Mouse (Mus musculus): ENCODE data around the gene Rasip1. TPM values are rescaled to one million over a fixed set of nuclear protein-coding genes. Genes with fewer than 3 reads are reported as not detected.

The Rasip1 gene
- 17.2 and 18.3 TPM in 2 replicates for polyA plus RNA-seq (2014; fragmentation: Nextera tagmentation; extraction: Ambion mirVana)

- no peak for ATAC-seq (ENCODE audit: low FRiP score)
- H3K4me1 ChIP-seq (replicated peaks; ENCODE audit: control insufficient read depth, insufficient read depth, low read length), result peaks cover 7% of the 10 kb centered on the region; the same call in 1 of the 2 replicates
- 86% methylated on average over 9 of the region's 9 CpGs for WGBS
These were observed at the start of gene Rasip1 for GRCm38 (mm10) chr7:45627261-45627660. Rasip1 (plus strand) TSS chr7:45627488.

DNA sequence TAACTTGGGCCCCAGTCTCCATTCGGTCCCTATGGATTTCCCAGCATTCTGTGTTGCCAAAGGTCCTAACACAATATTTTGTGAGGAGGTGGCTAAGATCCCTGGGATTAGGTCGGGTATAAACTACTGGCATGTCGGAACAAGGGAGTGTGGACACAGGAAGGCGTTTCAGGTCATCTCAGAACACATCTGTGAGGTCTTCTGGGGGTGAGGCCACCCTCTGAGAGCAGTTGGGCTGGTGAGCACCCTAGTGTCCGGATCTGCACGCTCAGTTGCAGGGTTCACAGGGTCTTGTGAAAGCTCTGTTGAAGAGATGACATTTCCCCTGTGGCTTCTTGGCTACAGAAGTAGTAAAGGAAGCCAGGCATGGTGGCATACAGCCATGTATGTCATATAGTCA lies 41.4 kb upstream of the Rasip1 start:
- Histone ChIP-seq H3K36me3 (replicated peaks; ENCODE audit: control insufficient read depth, insufficient read depth) (peaks cover 13% of the 10 kb centered on the region), H3K4me1 (replicated peaks; ENCODE audit: control insufficient read depth, insufficient read depth, low read length) (no peaks in the 10 kb centered on the region; the same call in 1 of the 2 replicates), H3K4me2 (replicated peaks) (no peak overlapping the region), H3K9ac (no peak overlapping the region), H3K9me3 (ENCODE audit: control insufficient read depth, low read length) (no peaks in the 10 kb centered on the region), H3K27me3 (ENCODE audit: control insufficient read depth, insufficient read depth, low read length) (no peaks in the 10 kb centered on the region), H3K4me3 (replicated peaks; ENCODE audit: low read length) (no peak overlapping the region), H3K27ac (no peak overlapping the region)
- DNase-seq (ENCODE audit: low spot score) (no peak), ATAC-seq (ENCODE audit: low FRiP score) (no peak)
- 93% methylated on average over 6 of the region's 6 CpGs for WGBS

More at GRCm38 (mm10) chr7:45627261-45627660, at the start of gene Rasip1:
- H3K27me3 ChIP-seq (ENCODE audit: control insufficient read depth, insufficient read depth, low read length), result peaks cover 2% of the 10 kb centered on the region; the same call in 1 of the 2 replicates
- no peaks in the 10 kb centered on the region for H3K9me3 ChIP-seq (ENCODE audit: control insufficient read depth, low read length)
- H3K36me3 ChIP-seq (replicated peaks; ENCODE audit: control insufficient read depth, insufficient read depth), result no peaks in the 10 kb centered on the region
- H3K4me3 ChIP-seq (replicated peaks; ENCODE audit: low read length), result peak within 1 kb of the TSS; percentile 53
- H3K9ac ChIP-seq, result peak within 1 kb of the TSS; percentile 88
- DNase-seq (ENCODE audit: low spot score), result no peak
- peak within 1 kb of the TSS; percentile 99 for H3K4me2 ChIP-seq (replicated peaks)
- H3K27ac ChIP-seq, result peak within 1 kb of the TSS; percentile 91

- Histone ChIP-seq H3K4me2 (replicated peaks) (no peak overlapping the region), H3K9ac (no peak overlapping the region), H3K4me3 (replicated peaks; ENCODE audit: low read length) (no peak overlapping the region), H3K36me3 (replicated peaks; ENCODE audit: control insufficient read depth, insufficient read depth) (peaks cover 9% of the 10 kb centered on the region), H3K9me3 (ENCODE audit: control insufficient read depth, low read length) (no peaks in the 10 kb centered on the region), H3K27ac (no peak overlapping the region), H3K27me3 (ENCODE audit: control insufficient read depth, insufficient read depth, low read length) (no peaks in the 10 kb centered on the region), H3K4me1 (replicated peaks; ENCODE audit: control insufficient read depth, insufficient read depth, low read length) (no peaks in the 10 kb centered on the region; the same call in 1 of the 2 replicates)
- DNase-seq (ENCODE audit: low spot score), result no peak
- ATAC-seq (ENCODE audit: low FRiP score), result no peak
- 97% methylated on average over 23 of the region's 23 CpGs for WGBS
These were observed 39.4 kb upstream of the Rasip1 start for GRCm38 (mm10) chr7:45587631-45588592.

GRCm38 (mm10) chr7:45589173-45589572 lies 38.1 kb upstream of the Rasip1 start:
- Histone ChIP-seq H3K9ac (no peak overlapping the region), H3K27me3 (ENCODE audit: control insufficient read depth, insufficient read depth, low read length) (no peaks in the 10 kb centered on the region), H3K9me3 (ENCODE audit: control insufficient read depth, low read length) (no peaks in the 10 kb centered on the region), H3K4me3 (replicated peaks; ENCODE audit: low read length) (peak overlapping the region; percentile 24), H3K4me1 (replicated peaks; ENCODE audit: control insufficient read depth, insufficient read depth, low read length) (no peaks in the 10 kb centered on the region; the same call in 1 of the 2 replicates), H3K27ac (peak overlapping the region; percentile 58), H3K36me3 (replicated peaks; ENCODE audit: control insufficient read depth, insufficient read depth) (peaks cover 9% of the 10 kb centered on the region), H3K4me2 (replicated peaks) (peak overlapping the region; percentile 51)
- peak; percentile 91 for DNase-seq (ENCODE audit: low spot score)
- 4% methylated on average over 19 of the region's 19 CpGs for WGBS
- ATAC-seq (ENCODE audit: low FRiP score), result peak; percentile 99

DNA sequence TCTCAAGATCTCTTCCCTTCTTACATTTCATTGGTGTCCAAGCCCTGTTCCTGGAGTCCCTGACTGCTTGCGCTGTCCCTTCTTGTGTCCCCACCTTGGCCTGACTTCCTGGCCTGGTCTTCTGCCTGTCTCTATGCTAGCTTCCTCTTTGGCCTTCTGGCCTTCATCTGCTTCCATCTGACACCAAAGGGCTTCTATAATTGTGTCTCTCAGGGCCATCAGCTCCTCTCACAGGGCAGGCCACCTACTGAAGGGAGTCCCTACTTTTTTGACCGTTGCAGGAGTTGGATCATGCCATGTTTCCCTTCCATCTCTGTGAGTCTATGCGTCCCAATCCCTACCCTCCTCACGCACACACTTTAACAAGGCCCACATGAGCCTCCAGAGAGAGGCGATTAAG lies 37.4 kb upstream of the Rasip1 start:
- no peak for DNase-seq (ENCODE audit: low spot score)
- Histone ChIP-seq H3K36me3 (replicated peaks; ENCODE audit: control insufficient read depth, insufficient read depth) (peaks cover 5% of the 10 kb centered on the region), H3K4me3 (replicated peaks; ENCODE audit: low read length) (no peak overlapping the region), H3K9me3 (ENCODE audit: control insufficient read depth, low read length) (no peaks in the 10 kb centered on the region), H3K27ac (peak overlapping the region; percentile 53; the same call in 1 of the 2 replicates), H3K4me2 (replicated peaks) (no peak overlapping the region; the same call in 1 of the 2 replicates), H3K27me3 (ENCODE audit: control insufficient read depth, insufficient read depth, low read length) (no peaks in the 10 kb centered on the region), H3K4me1 (replicated peaks; ENCODE audit: control insufficient read depth, insufficient read depth, low read length) (no peaks in the 10 kb centered on the region; the same call in 1 of the 2 replicates), H3K9ac (no peak overlapping the region)
- WGBS, result 95% methylated on average over 5 of the region's 5 CpGs
- ATAC-seq (ENCODE audit: low FRiP score), result no peak

DNA sequence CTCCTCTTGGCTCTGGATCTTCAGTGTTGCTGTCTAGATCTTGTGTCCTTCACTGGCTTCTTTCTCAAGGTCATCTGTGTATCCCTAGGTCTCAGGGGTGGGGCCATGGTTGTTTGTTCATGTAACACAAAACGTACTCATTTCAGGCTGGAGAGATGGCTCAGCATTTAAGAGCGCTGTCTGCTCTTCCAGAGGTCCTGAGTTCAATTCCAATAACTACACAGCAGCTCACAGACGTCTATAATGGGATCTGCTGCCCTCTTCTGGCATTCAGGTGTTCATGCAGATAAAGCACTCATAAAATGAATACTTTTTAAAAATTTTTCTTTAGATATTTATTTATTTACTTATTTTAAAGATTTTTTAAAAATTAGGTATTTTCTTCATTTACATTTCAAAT lies 36.4 kb upstream of the Rasip1 start:
- Histone ChIP-seq H3K9me3 (ENCODE audit: control insufficient read depth, low read length) (no peaks in the 10 kb centered on the region), H3K27me3 (ENCODE audit: control insufficient read depth, insufficient read depth, low read length) (no peaks in the 10 kb centered on the region), H3K36me3 (replicated peaks; ENCODE audit: control insufficient read depth, insufficient read depth) (no peaks in the 10 kb centered on the region), H3K4me1 (replicated peaks; ENCODE audit: control insufficient read depth, insufficient read depth, low read length) (no peaks in the 10 kb centered on the region; the same call in 1 of the 2 replicates), H3K4me3 (replicated peaks; ENCODE audit: low read length) (no peak overlapping the region), H3K9ac (no peak overlapping the region), H3K4me2 (replicated peaks) (no peak overlapping the region), H3K27ac (no peak overlapping the region)
- WGBS, result 67% methylated on average over 3 of the region's 3 CpGs
- no peak for ATAC-seq (ENCODE audit: low FRiP score)
- no peak for DNase-seq (ENCODE audit: low spot score)

DNA sequence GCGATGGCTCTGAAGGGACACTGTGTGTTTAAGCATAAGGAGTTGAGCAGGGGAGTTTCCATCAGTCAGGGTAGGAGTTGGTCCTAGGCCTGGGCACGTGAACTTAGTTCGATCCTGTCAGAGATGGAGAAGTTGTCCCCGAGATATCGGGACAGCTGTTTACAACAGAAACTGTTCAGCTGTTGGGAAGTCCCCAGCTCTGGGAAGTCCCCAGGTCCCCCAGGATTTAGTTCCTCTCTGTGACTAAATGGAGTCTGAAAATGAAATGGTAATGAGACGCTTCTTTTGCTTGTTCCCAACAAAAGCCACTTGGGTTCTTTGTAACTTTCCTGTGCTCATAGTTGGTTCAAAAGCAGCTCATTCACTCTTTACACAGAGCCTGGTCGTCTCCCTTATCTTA lies 35.4 kb upstream of the Rasip1 start:
- Histone ChIP-seq H3K4me2 (replicated peaks) (no peak overlapping the region), H3K9me3 (ENCODE audit: control insufficient read depth, low read length) (no peaks in the 10 kb centered on the region), H3K36me3 (replicated peaks; ENCODE audit: control insufficient read depth, insufficient read depth) (no peaks in the 10 kb centered on the region), H3K4me1 (replicated peaks; ENCODE audit: control insufficient read depth, insufficient read depth, low read length) (no peaks in the 10 kb centered on the region; the same call in 1 of the 2 replicates), H3K27me3 (ENCODE audit: control insufficient read depth, insufficient read depth, low read length) (no peaks in the 10 kb centered on the region), H3K4me3 (replicated peaks; ENCODE audit: low read length) (no peak overlapping the region), H3K27ac (no peak overlapping the region), H3K9ac (no peak overlapping the region)
- 72% methylated on average over 7 of the region's 7 CpGs for WGBS
- DNase-seq (ENCODE audit: low spot score), result no peak
- ATAC-seq (ENCODE audit: low FRiP score), result no peak

- H3K4me3 ChIP-seq (replicated peaks; ENCODE audit: low read length), result no peak overlapping the region
- no peak for ATAC-seq (ENCODE audit: low FRiP score)
- no peak overlapping the region for H3K27ac ChIP-seq
- H3K9me3 ChIP-seq (ENCODE audit: control insufficient read depth, low read length), result no peaks in the 10 kb centered on the region
- H3K9ac ChIP-seq, result no peak overlapping the region
- H3K36me3 ChIP-seq (replicated peaks; ENCODE audit: control insufficient read depth, insufficient read depth), result no peaks in the 10 kb centered on the region
- WGBS, result 23% methylated on average over 10 of the region's 10 CpGs
- no peak overlapping the region for H3K4me2 ChIP-seq (replicated peaks)
- no peaks in the 10 kb centered on the region; the same call in 1 of the 2 replicates for H3K4me1 ChIP-seq (replicated peaks; ENCODE audit: control insufficient read depth, insufficient read depth, low read length)
- no peaks in the 10 kb centered on the region for H3K27me3 ChIP-seq (ENCODE audit: control insufficient read depth, insufficient read depth, low read length)
- peak; percentile 68 for DNase-seq (ENCODE audit: low spot score)
These were observed 34.0 kb upstream of the Rasip1 start for GRCm38 (mm10) chr7:45593118-45593815.

- Histone ChIP-seq H3K27ac (no peak overlapping the region), H3K27me3 (ENCODE audit: control insufficient read depth, insufficient read depth, low read length) (no peaks in the 10 kb centered on the region), H3K4me3 (replicated peaks; ENCODE audit: low read length) (no peak overlapping the region), H3K4me2 (replicated peaks) (no peak overlapping the region), H3K4me1 (replicated peaks; ENCODE audit: control insufficient read depth, insufficient read depth, low read length) (no peaks in the 10 kb centered on the region), H3K36me3 (replicated peaks; ENCODE audit: control insufficient read depth, insufficient read depth) (no peaks in the 10 kb centered on the region), H3K9ac (no peak overlapping the region), H3K9me3 (ENCODE audit: control insufficient read depth, low read length) (no peaks in the 10 kb centered on the region)
- DNase-seq (ENCODE audit: low spot score) (no peak), ATAC-seq (ENCODE audit: low FRiP score) (no peak)
- WGBS, result 88% methylated on average over 4 of the region's 4 CpGs
These were observed 32.1 kb upstream of the Rasip1 start for GRCm38 (mm10) chr7:45595176-45595575.

Data from hindbrain, embryonic 14.5 days (tissue).